Mouse (Mus musculus): ENCODE measurements around the gene Babam2. TPM values are rescaled to one million over a fixed set of nuclear protein-coding genes. Genes with fewer than 3 reads are reported as not detected.

Babam2 gene
- total RNA-seq, 2 experiments from 2014 or later, result 37.5 to 48.5 TPM

- DNase-seq (ENCODE audit: low spot score in 2 of 2), result no peak
- intact Hi-C loops (cut with DNase I), result no loop called here
Observed at GRCm38 (mm10) chr5:32122363-32122762, 424.9 kb downstream of the Babam2 start.

- DNase-seq (ENCODE audit: low spot score in 2 of 2), result no peak
- intact Hi-C loops (cut with DNase I), result no loop called here
Observed at GRCm38 (mm10) chr5:32124957-32125356, 427.5 kb downstream of the Babam2 start.

- intact Hi-C loops (cut with DNase I), result no loop called here
- no peak for DNase-seq (ENCODE audit: low spot score in 2 of 2)
Observed at GRCm38 (mm10) chr5:32127226-32127625, 429.7 kb downstream of the Babam2 start.

GRCm38 (mm10) chr5:32127927-32128326, 430.4 kb downstream of the Babam2 start:
- intact Hi-C loops (cut with DNase I), result no loop called here
- DNase-seq (ENCODE audit: low spot score in 2 of 2), result no peak

GRCm38 (mm10) chr5:32132971-32133501, 435.6 kb downstream of the Babam2 start:
- intact Hi-C loops (cut with DNase I), result loop anchor here (10.0 kb wide), 1 partner anchor 98 kb away; no protein-coding TSS in a partner anchor

GRCm38 (mm10) chr5:32133549-32134004, 436.1 kb downstream of the Babam2 start:
- intact Hi-C loops (cut with DNase I), result loop anchor here (2.0 to 10.0 kb wide), 2 partner anchors 99 to 435 kb away; no protein-coding TSS in a partner anchor
- peak in 1 of 2 experiments; percentile 80 for DNase-seq (ENCODE audit: low spot score in 2 of 2)

More at GRCm38 (mm10) chr5:32132971-32133501, 435.6 kb downstream of the Babam2 start:
- peak; percentile 65 to 82 for DNase-seq (ENCODE audit: low spot score in 2 of 2)

GRCm38 (mm10) chr5:32134051-32134732, 436.7 kb downstream of the Babam2 start:
- DNase-seq (ENCODE audit: low spot score in 2 of 2), result peak; percentile 21 to 27
- intact Hi-C loops (cut with DNase I), result loop anchor here (2.0 to 10.0 kb wide), 2 partner anchors 99 to 435 kb away; no protein-coding TSS in a partner anchor

Small RNA genes lying within 50 kb of the gene (microRNA-seq; reads per million reads assigned to microRNA genes)
- not detected for gene Mir3473e

Other genes with a start within 250 kb of the Babam2 start
- 10 to 100 TPM; 45.2 to 49.6 TPM for gene Zfp512, start 245.3 kb upstream of the Babam2 start, total RNA-seq (2021)
- gene 4930548H24Rik, start 211.9 kb upstream of the Babam2 start, total RNA-seq (2021), result under 1 TPM in 1 of 2 experiments, not detected in 1; 0.20 TPM
- 10 to 100 TPM; 24.9 to 27.5 TPM for gene Gpn1, start 202.9 kb upstream of the Babam2 start, total RNA-seq (2021)
- gene Slc4a1ap, start 170.7 kb upstream of the Babam2 start, total RNA-seq (2021), result 10 to 100 TPM; 47.6 to 55.1 TPM
- 10 to 100 TPM; 17.7 to 17.9 TPM for gene Supt7l, start 169.9 kb upstream of the Babam2 start, total RNA-seq (2021)
- gene Mrpl33, start 100.7 kb upstream of the Babam2 start, total RNA-seq (2021), result 10 to 100 TPM; 82.6 to 94.8 TPM
- 1 to 10 TPM; 3.0 to 3.4 TPM for gene Rbks, start 57 bp upstream of the Babam2 start, total RNA-seq (2021)

Data from left cerebral cortex, postnatal 36 days (tissue).